Mouse (Mus musculus) limb, embryonic 14.5 days (tissue): ENCODE results near the gene Chaf1b. TPM values are rescaled to one million over a fixed set of nuclear protein-coding genes. Genes with fewer than 3 reads are reported as not detected.

Source experiments
- ATAC-seq: fragments of 200-750 bp; cut with Nextera tagmentation; 2 replicates; pipeline ENCODE4 v1.8.0; 2017; ENCODE audit warnings: low read depth, moderate number of reproducible peaks, moderate TSS enrichment; ENCODE audit not compliant: low FRiP score
- DNase-seq: peaks from one replicate; pipeline ENCODE4 v3.0.0-alpha.2; 2015; ENCODE audit warnings: low spot score
- H3K27ac ChIP-seq: fragments of 300-500 bp; sonication (generic); replicated peaks from 2 replicates; pipeline ENCODE4 v1.5.1; 2014; ENCODE audit warnings: low read depth, mild to moderate bottlenecking, low read length, moderate library complexity, mixed read lengths
- H3K27me3 ChIP-seq: fragments of 300-500 bp; sonication (generic); 2 replicates; pipeline ENCODE4 v1.6.1; 2014; ENCODE audit warnings: low read length, mixed read lengths; ENCODE audit not compliant: control insufficient read depth, insufficient read depth
- H3K36me3 ChIP-seq: fragments of 300-500 bp; sonication (generic); 2 replicates; pipeline ENCODE4 v1.6.1; 2014; ENCODE audit warnings: mild to moderate bottlenecking, low read length, moderate library complexity, mixed read lengths; ENCODE audit not compliant: control insufficient read depth, insufficient read depth
- H3K4me1 ChIP-seq: fragments of 300-500 bp; sonication (generic); 2 replicates; pipeline ENCODE4 v1.6.1; 2014; ENCODE audit warnings: antibody characterized with exemption, low read length, mixed read lengths; ENCODE audit not compliant: control insufficient read depth, insufficient read depth
- H3K4me2 ChIP-seq: fragments of 300-500 bp; sonication (generic); replicated peaks from 2 replicates; pipeline ENCODE4 v1.6.1; 2014; ENCODE audit warnings: low read depth, mild to moderate bottlenecking, low read length, moderate library complexity; ENCODE audit not compliant: severe bottlenecking
- H3K4me3 ChIP-seq: fragments of 300-500 bp; sonication (generic); replicated peaks from 2 replicates; pipeline ENCODE4 v1.5.1; 2014; ENCODE audit warnings: low read length
- H3K9ac ChIP-seq: fragments of 300-500 bp; sonication (generic); 2 replicates; pipeline ENCODE4 v1.6.1; 2014; ENCODE audit warnings: mild to moderate bottlenecking, low read depth, low read length, moderate library complexity; ENCODE audit not compliant: severe bottlenecking
- H3K9me3 ChIP-seq: fragments of 300-500 bp; sonication (generic); 2 replicates; pipeline ENCODE4 v1.6.1; 2016; ENCODE audit warnings: low read length; ENCODE audit not compliant: control insufficient read depth
- POLR2A ChIP-seq: fragments of 200-500 bp; IDR thresholded peaks from 2 replicates; pipeline ENCODE4 v1.8.0; 2012; ENCODE audit warnings: inconsistent platforms, mild to moderate bottlenecking, moderate library complexity, borderline replicate concordance; ENCODE audit not compliant: insufficient read depth, insufficient read length; ENCODE audit errors: extremely low read depth
- WGBS: fragments of 180-500 bp; shearing (Covaris S2); extraction: QIAGEN DNeasy Blood & Tissue Kit; methylation state at CpG from one replicate; pipeline ENCODE4 v1.1.7; 2014; 5-methylcytosine and 5-hydroxymethylcytosine counted together
- polyA plus RNA-seq, 2 experiments: library from polyadenylated mRNA; depleted of rRNA in 1 of 2; stranded (reverse) in 1 of 2; unstranded in 1 of 2; fragments of >200 nt; fragmentation: Nextera tagmentation in 1 of 2; extraction: Ambion mirVana in 1 of 2; gene quantifications; 2 replicates each; pipeline versions ENCODE4 v1.2.1 to v1.2.3; 2012 to 2014

Chaf1b gene
- polyA plus RNA-seq, 2 experiments: 43.2 to 66.3 TPM

GRCm38 (mm10) chr16:93907761-93908160 is 24.1 kb downstream of the Chaf1b start:
- WGBS: 76% methylated on average over 5 of the region's 5 CpGs
- H3K9ac ChIP-seq: no peak overlapping the region

GRCm38 (mm10) chr16:93908196-93908595 is 24.5 kb downstream of the Chaf1b start:
- Histone ChIP-seq H3K36me3 (peaks cover 20% of the 10 kb centered on the region), H3K4me1 (no peaks in the 10 kb centered on the region), H3K27ac (no peak overlapping the region), H3K4me3 (no peak overlapping the region), H3K4me2 (no peak overlapping the region), H3K9me3 (no peaks in the 10 kb centered on the region), H3K27me3 (no peaks in the 10 kb centered on the region), H3K9ac (no peak overlapping the region)
- WGBS: 91% methylated on average over 8 of the region's 8 CpGs
- ATAC-seq: no peak
- no peak for TF ChIP-seq POLR2A
- DNase-seq: no peak

More at GRCm38 (mm10) chr16:93907761-93908160, 24.1 kb downstream of the Chaf1b start:
- no peak for DNase-seq
- Histone ChIP-seq H3K27ac (no peak overlapping the region), H3K36me3 (peaks cover 22% of the 10 kb centered on the region), H3K9me3 (no peaks in the 10 kb centered on the region), H3K27me3 (no peaks in the 10 kb centered on the region), H3K4me3 (no peak overlapping the region), H3K4me1 (no peaks in the 10 kb centered on the region), H3K4me2 (no peak overlapping the region)
- TF ChIP-seq POLR2A: no peak
- ATAC-seq: no peak

- no peak overlapping the region for H3K9ac ChIP-seq
- 81% methylated on average over 3 of the region's 3 CpGs for WGBS
- no peak for TF ChIP-seq POLR2A
- no peak overlapping the region for H3K27ac ChIP-seq
- H3K27me3 ChIP-seq: no peaks in the 10 kb centered on the region
- no peaks in the 10 kb centered on the region for H3K9me3 ChIP-seq
- H3K4me3 ChIP-seq: no peak overlapping the region
- H3K4me1 ChIP-seq: no peaks in the 10 kb centered on the region
- H3K4me2 ChIP-seq: no peak overlapping the region
- DNase-seq (no peak), ATAC-seq (no peak)
- peaks cover 10% of the 10 kb centered on the region; the same call in 1 of the 2 replicates for H3K36me3 ChIP-seq
Measured at GRCm38 (mm10) chr16:93909936-93910335, 26.2 kb downstream of the Chaf1b start.

- no peak overlapping the region for H3K4me2 ChIP-seq
- DNase-seq: no peak
- no peak overlapping the region for H3K4me3 ChIP-seq
- no peaks in the 10 kb centered on the region for H3K9me3 ChIP-seq
- WGBS: 67% methylated on average over 28 of the region's 28 CpGs
- H3K27me3 ChIP-seq: no peaks in the 10 kb centered on the region
- H3K36me3 ChIP-seq: 0 out of 2 replicates have a peak, but pooled peaks cover 1% of the 10 kb centered on the region
- no peak for ATAC-seq
- TF ChIP-seq POLR2A: no peak
- no peaks in the 10 kb centered on the region for H3K4me1 ChIP-seq
- no peak overlapping the region for H3K9ac ChIP-seq
- no peak overlapping the region for H3K27ac ChIP-seq
Measured at GRCm38 (mm10) chr16:93910735-93911665, 27.3 kb downstream of the Chaf1b start.

GRCm38 (mm10) chr16:93912158-93912557 is 28.5 kb downstream of the Chaf1b start:
- no peaks in the 10 kb centered on the region for H3K4me1 ChIP-seq
- no peak overlapping the region for H3K9ac ChIP-seq
- no peak overlapping the region for H3K27ac ChIP-seq
- no peaks in the 10 kb centered on the region for H3K27me3 ChIP-seq
- no peaks in the 10 kb centered on the region for H3K36me3 ChIP-seq
- no peak for DNase-seq
- H3K9me3 ChIP-seq: no peaks in the 10 kb centered on the region
- 51% methylated on average over 5 of the region's 5 CpGs for WGBS
- TF ChIP-seq POLR2A: no peak
- no peak overlapping the region for H3K4me2 ChIP-seq
- no peak for ATAC-seq
- H3K4me3 ChIP-seq: no peak overlapping the region
